ENCODE assay signal across 15 mouse cellular contexts in the genomic region with DNA sequence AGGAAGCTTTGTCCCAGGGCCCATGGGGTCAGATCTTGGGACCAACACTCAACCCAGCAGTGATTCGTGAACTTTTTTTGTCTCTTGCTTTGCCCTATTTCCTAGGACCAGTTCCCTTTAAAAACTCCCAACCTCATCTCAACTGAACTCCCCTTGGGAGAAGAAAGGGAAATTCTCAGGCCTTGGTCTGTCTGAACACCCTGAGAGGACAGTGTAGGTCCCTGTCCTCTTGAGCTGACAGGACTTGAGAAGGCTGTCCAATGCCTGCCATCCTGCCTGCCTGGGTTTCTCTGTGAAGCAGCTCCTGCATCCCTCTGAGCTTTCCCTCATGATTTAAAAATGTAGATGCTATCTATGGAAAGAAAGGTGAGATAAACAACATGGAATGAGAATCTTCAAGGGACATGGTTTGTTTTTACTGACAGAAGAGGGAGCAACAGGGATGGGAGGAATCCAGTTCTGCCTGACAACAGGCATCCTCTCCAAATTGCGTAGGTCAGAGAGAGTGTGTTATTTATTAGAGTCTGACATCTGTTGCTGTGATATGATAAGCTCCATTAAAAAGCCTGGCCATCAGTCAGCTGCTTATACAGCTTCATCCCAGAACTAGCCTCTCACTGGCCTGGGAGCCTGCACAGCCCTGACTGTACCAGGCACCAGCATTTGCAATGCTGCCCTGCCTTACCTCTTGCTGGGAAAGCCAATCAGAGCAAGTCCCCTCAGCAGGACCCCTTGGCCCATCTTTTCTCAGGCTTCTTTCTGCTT.
DNase-seq lines count a peak whose midpoint lies in the region; ATAC-seq lines count a peak whose summit lies in the region.
"Had no signal": no experiment of that assay in that cellular context is flagged by ENCODE, and none has a peak within 500 bp of the region (broad histone marks: within the 10 kb centered on the region; RNA-seq: fewer than 3 reads in every experiment).

No protein-coding gene starts in this region.

- no peak overlapping the region for H3K4me3 ChIP-seq in heart, embryonic 16.5 days (ENCODE audit: low read length)
- no peak overlapping the region for H3K4me3 ChIP-seq in heart, embryonic 12.5 days
- no peak overlapping the region for H3K4me3 ChIP-seq in liver, embryonic 12.5 days
- H3K4me3 ChIP-seq in embryonic facial prominence, embryonic 15.5 days (replicated peaks), result no peak overlapping the region
- H3K4me3 ChIP-seq: embryonic facial prominence, embryonic 12.5 days; hindbrain, embryonic 12.5 days; liver, embryonic 15.5 days; midbrain, embryonic 15.5 days had no signal

- H3K27me3 ChIP-seq in heart, embryonic 16.5 days (ENCODE audit: control insufficient read depth, insufficient read depth, low read length), result no peaks in the 10 kb centered on the region
- H3K27me3 ChIP-seq in heart, embryonic 12.5 days (replicated peaks), result no peaks in the 10 kb centered on the region
- H3K27me3 ChIP-seq in liver, embryonic 12.5 days (replicated peaks), result no peaks in the 10 kb centered on the region
- no peaks in the 10 kb centered on the region for H3K27me3 ChIP-seq in embryonic facial prominence, embryonic 15.5 days
- H3K27me3 ChIP-seq: embryonic facial prominence, embryonic 12.5 days; hindbrain, embryonic 12.5 days; liver, embryonic 15.5 days; midbrain, embryonic 15.5 days had no signal

- DNase-seq in liver, result peak; percentile 12
- peak; percentile 56 for DNase-seq in skeletal muscle tissue, adult 2 months (ENCODE audit: low read depth, low spot score)
- no peak for DNase-seq in spleen, adult 12 weeks (ENCODE audit: low spot score)
- no peak for DNase-seq in adrenal gland, adult 8-10 months
- DNase-seq: cerebellum, postnatal 14 days; forebrain, postnatal 0 days; gastrocnemius, postnatal 36 days had no signal

- no peak overlapping the region for H3K4me2 ChIP-seq in heart, embryonic 16.5 days (ENCODE audit: low read depth, low read length)
- H3K4me2 ChIP-seq in heart, embryonic 12.5 days, result no peak overlapping the region
- no peak overlapping the region for H3K4me2 ChIP-seq in liver, embryonic 12.5 days
- H3K4me2 ChIP-seq in embryonic facial prominence, embryonic 15.5 days (replicated peaks), result no peak overlapping the region
- H3K4me2 ChIP-seq: embryonic facial prominence, embryonic 12.5 days; hindbrain, embryonic 12.5 days; liver, embryonic 15.5 days; midbrain, embryonic 15.5 days had no signal

- ATAC-seq in heart, embryonic 16.5 days (replicated peaks; ENCODE audit: extremely low read depth, insufficient read depth, low FRiP score), result no peak
- no peak for ATAC-seq in heart, embryonic 12.5 days (ENCODE audit: insufficient number of reproducible peaks, low FRiP score)
- ATAC-seq in liver, embryonic 12.5 days, result no peak
- ATAC-seq in embryonic facial prominence, embryonic 15.5 days (ENCODE audit: insufficient number of reproducible peaks, low FRiP score, low TSS enrichment, low read depth), result no peak
- ATAC-seq: forebrain, postnatal 0 days; midbrain, embryonic 15.5 days had no signal

- WGBS in heart, embryonic 16.5 days, result 55% methylated on average over 2 of the region's 2 CpGs
- WGBS in heart, embryonic 12.5 days, result 74% methylated on average over 2 of the region's 2 CpGs
- WGBS in liver, embryonic 12.5 days (ENCODE audit: insufficient replicate concordance), result 63% methylated on average over 2 of the region's 2 CpGs
- 74% methylated on average over 2 of the region's 2 CpGs for WGBS in embryonic facial prominence, embryonic 15.5 days

- H3K9ac ChIP-seq in heart, embryonic 16.5 days (ENCODE audit: low read length), result no peak overlapping the region
- no peak overlapping the region for H3K9ac ChIP-seq in heart, embryonic 12.5 days
- H3K9ac ChIP-seq in liver, embryonic 12.5 days, result no peak overlapping the region
- H3K9ac ChIP-seq in embryonic facial prominence, embryonic 15.5 days, result no peak overlapping the region
- H3K9ac ChIP-seq: embryonic facial prominence, embryonic 12.5 days; forebrain, postnatal 0 days; hindbrain, embryonic 12.5 days; liver, embryonic 15.5 days; midbrain, embryonic 15.5 days had no signal

- no peaks in the 10 kb centered on the region for H3K36me3 ChIP-seq in heart, embryonic 16.5 days (ENCODE audit: control insufficient read depth, insufficient read depth)
- no peaks in the 10 kb centered on the region for H3K36me3 ChIP-seq in heart, embryonic 12.5 days
- no peaks in the 10 kb centered on the region for H3K36me3 ChIP-seq in liver, embryonic 12.5 days
- H3K36me3 ChIP-seq in embryonic facial prominence, embryonic 15.5 days, result no peaks in the 10 kb centered on the region
- H3K36me3 ChIP-seq: embryonic facial prominence, embryonic 12.5 days; hindbrain, embryonic 12.5 days; liver, embryonic 15.5 days; midbrain, embryonic 15.5 days had no signal

- no peaks in the 10 kb centered on the region for H3K9me3 ChIP-seq in heart, embryonic 16.5 days (replicated peaks; ENCODE audit: control insufficient read depth, low read length)
- no peaks in the 10 kb centered on the region for H3K9me3 ChIP-seq in heart, embryonic 12.5 days (replicated peaks)
- no peaks in the 10 kb centered on the region for H3K9me3 ChIP-seq in liver, embryonic 12.5 days (replicated peaks)
- H3K9me3 ChIP-seq in embryonic facial prominence, embryonic 15.5 days (replicated peaks), result no peaks in the 10 kb centered on the region
- H3K9me3 ChIP-seq: embryonic facial prominence, embryonic 12.5 days; hindbrain, embryonic 12.5 days; liver, embryonic 15.5 days; midbrain, embryonic 15.5 days had no signal

- H3K4me1 ChIP-seq in heart, embryonic 16.5 days (ENCODE audit: control insufficient read depth, insufficient read depth, low read length), result peaks cover 23% of the 10 kb centered on the region
- H3K4me1 ChIP-seq in heart, embryonic 12.5 days (replicated peaks), result peaks cover 33% of the 10 kb centered on the region
- no peaks in the 10 kb centered on the region for H3K4me1 ChIP-seq in liver, embryonic 12.5 days
- H3K4me1 ChIP-seq in embryonic facial prominence, embryonic 15.5 days, result peaks cover 38% of the 10 kb centered on the region
- H3K4me1 ChIP-seq: hindbrain, embryonic 12.5 days; liver, embryonic 15.5 days; midbrain, embryonic 15.5 days had no signal

- peak overlapping the region; percentile 34 for H3K27ac ChIP-seq in heart, embryonic 16.5 days (ENCODE audit: low read length)
- H3K27ac ChIP-seq in heart, embryonic 12.5 days (ENCODE audit: poor library complexity, severe bottlenecking), result no peak overlapping the region
- no peak overlapping the region for H3K27ac ChIP-seq in liver, embryonic 12.5 days
- H3K27ac ChIP-seq in embryonic facial prominence, embryonic 15.5 days (replicated peaks), result peak overlapping the region; percentile 48
- H3K27ac ChIP-seq: embryonic facial prominence, embryonic 12.5 days; hindbrain, embryonic 12.5 days; liver, embryonic 15.5 days; midbrain, embryonic 15.5 days had no signal

Comparison
In these comparisons a context has a peak if more than half of its experiments do, and no peak if none do; other contexts are left out.
1. H3K27ac ChIP-seq: peak in heart, embryonic 16.5 days (single experiment) and embryonic facial prominence, embryonic 15.5 days (single experiment); none in heart, embryonic 12.5 days (single experiment) and liver, embryonic 12.5 days (single experiment).
2. DNase-seq: peak in liver (single experiment) and skeletal muscle tissue, adult 2 months (single experiment); none in spleen, adult 12 weeks (single experiment) and adrenal gland, adult 8-10 months (single experiment).